Mouse (Mus musculus) lung, postnatal 0 days (tissue): ENCODE measurements around the gene Colgalt1.

Source experiments
- CTCF ChIP-seq: IDR thresholded peaks from 2 replicates; pipeline ENCODE4 v1.5.1; 2016; ENCODE audit warnings: antibody characterized with exemption, mild to moderate bottlenecking
- EP300 ChIP-seq: IDR thresholded peaks from 2 replicates; pipeline ENCODE4 v1.6.1; 2016; ENCODE audit warnings: antibody characterized with exemption, mild to moderate bottlenecking, control low read depth

DNA sequence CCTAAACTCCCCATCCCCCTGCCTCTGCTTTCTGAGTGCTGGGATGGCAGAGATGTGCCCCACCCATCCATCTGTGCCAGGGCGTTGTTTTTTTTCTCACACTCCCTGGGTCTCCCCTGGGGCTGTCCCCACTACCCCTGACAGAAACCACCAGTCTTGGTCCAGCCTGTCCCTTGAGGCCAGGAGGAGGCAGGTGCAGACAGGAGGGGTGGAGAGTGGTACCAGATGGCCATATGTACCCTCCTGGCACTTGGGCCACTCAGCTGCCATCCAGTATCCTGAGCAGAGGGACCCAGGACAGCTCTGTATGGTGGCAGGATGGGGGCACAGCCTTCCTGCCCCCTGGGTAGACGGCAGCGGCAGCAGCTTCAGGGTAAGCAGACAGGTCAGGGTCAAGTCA is 13.3 kb upstream of the Colgalt1 start, which contains the start of gene Fam129c:
- no peak for TF ChIP-seq CTCF
- no peak for TF ChIP-seq EP300
